Mouse (Mus musculus) megakaryocyte, adult 5-6 weeks (primary cell): ENCODE measurements around the gene Jun. TPM values are rescaled to one million over a fixed set of nuclear protein-coding genes. Genes with fewer than 3 reads are reported as not detected.

Source experiments
- total RNA-seq, 2 experiments: library from RNA; stranded (forward) in 1 of 2; stranded (reverse) in 1 of 2; fragments of 153-499, 151-499 nt in 1 of 2; fragments of 221-1000, 200-1000 nt in 1 of 2; gene quantifications; 2 replicates each; pipeline versions ENCODE4 v1.2.3 to v1.2.4; 2015 to 2017

Jun gene
- total RNA-seq, 2 experiments from 2014 or later = 88.4 to 141 TPM

Other genes with a start within 250 kb of the Jun start
- gene Eqtn, start 123.4 kb downstream of the Jun start, total RNA-seq (2015) = 0.42 TPM in 1 of 2 replicates, not detected in the other
- gene Eqtn, start 123.4 kb downstream of the Jun start, total RNA-seq (2017) = not detected in 2 replicates
- 35.7 and 54.4 TPM in 2 replicates for gene Mysm1, start 73.1 kb downstream of the Jun start, total RNA-seq (2015)
- 38.6 and 58.9 TPM in 2 replicates for gene Mysm1, start 73.1 kb downstream of the Jun start, total RNA-seq (2017)